Mouse (Mus musculus) erythroblast, embryonic 14.5 days (primary cell): Measurements from ENCODE around the gene Adra2a. TPM values are rescaled to one million over a fixed set of nuclear protein-coding genes. Genes with fewer than 3 reads are reported as not detected.

Source experiments
- H3K27me3 ChIP-seq: 2 replicates; pipeline ENCODE4 v1.6.1; 2012; ENCODE audit warnings: inconsistent platforms; ENCODE audit not compliant: control insufficient read depth
- H3K36me3 ChIP-seq: 2 replicates; pipeline ENCODE4 v1.6.1; 2012; ENCODE audit warnings: mild to moderate bottlenecking, inconsistent platforms; ENCODE audit not compliant: control insufficient read depth
- H3K4me1 ChIP-seq: 2 replicates; pipeline ENCODE4 v1.6.1; 2012; ENCODE audit warnings: inconsistent platforms; ENCODE audit not compliant: control insufficient read depth
- H3K4me3 ChIP-seq: replicated peaks from 2 replicates; pipeline ENCODE3; 2012; ENCODE audit warnings: moderate library complexity, mild to moderate bottlenecking, inconsistent platforms
- H3K9me3 ChIP-seq: 2 replicates; pipeline ENCODE4 v1.6.1; 2012; ENCODE audit warnings: low read length, inconsistent platforms, mixed read lengths; ENCODE audit not compliant: control insufficient read depth
- GATA1 ChIP-seq: IDR thresholded peaks from 2 replicates; pipeline ENCODE4 v1.6.1; 2012; ENCODE audit warnings: low read length, inconsistent platforms, mixed read lengths
- TAL1 ChIP-seq: IDR thresholded peaks from 3 replicates; pipeline ENCODE4 v1.6.1; 2012; ENCODE audit warnings: low read length, inconsistent platforms, mixed read lengths
- polyA plus RNA-seq: library from polyadenylated mRNA; stranded (reverse); fragments of >175 nt; gene quantifications from 2 replicates; pipeline ENCODE4 v1.2.3, GENCODE M21; 2012

The Adra2a gene
- polyA plus RNA-seq, 1 experiment = 0.02 TPM

GRCm38 (mm10) chr19:54044507-54045371, 788 bp downstream of the Adra2a start:
- Histone ChIP-seq H3K4me3 (no peak overlapping the region), H3K27me3 (peaks cover 77% of the 10 kb centered on the region), H3K9me3 (peaks cover 3% of the 10 kb centered on the region; the same call in 1 of the 2 replicates), H3K4me1 (peaks cover 11% of the 10 kb centered on the region), H3K36me3 (no peaks in the 10 kb centered on the region)
- TF ChIP-seq TAL1 (no peak), GATA1 (no peak)

GRCm38 (mm10) chr19:54045412-54045811, 1.5 kb downstream of the Adra2a start:
- Histone ChIP-seq H3K4me1 (peaks cover 11% of the 10 kb centered on the region), H3K36me3 (no peaks in the 10 kb centered on the region), H3K4me3 (no peak overlapping the region), H3K27me3 (peaks cover 82% of the 10 kb centered on the region), H3K9me3 (peaks cover 3% of the 10 kb centered on the region; the same call in 1 of the 2 replicates)
- no peak for TF ChIP-seq GATA1
- TF ChIP-seq TAL1 = no peak

GRCm38 (mm10) chr19:54045931-54046683, 2.2 kb downstream of the Adra2a start:
- Histone ChIP-seq H3K27me3 (peaks cover 88% of the 10 kb centered on the region), H3K9me3 (peaks cover 3% of the 10 kb centered on the region; the same call in 1 of the 2 replicates), H3K4me1 (peaks cover 11% of the 10 kb centered on the region), H3K4me3 (no peak overlapping the region), H3K36me3 (no peaks in the 10 kb centered on the region)
- TF ChIP-seq TAL1 (no peak), GATA1 (no peak)

GRCm38 (mm10) chr19:54046684-54047070, 2.7 kb downstream of the Adra2a start:
- Histone ChIP-seq H3K36me3 (no peaks in the 10 kb centered on the region), H3K4me1 (peaks cover 11% of the 10 kb centered on the region), H3K9me3 (peaks cover 3% of the 10 kb centered on the region; the same call in 1 of the 2 replicates), H3K4me3 (no peak overlapping the region), H3K27me3 (peaks cover 89% of the 10 kb centered on the region)
- no peak for TF ChIP-seq GATA1

GRCm38 (mm10) chr19:54047386-54048050, 3.6 kb downstream of the Adra2a start:
- Histone ChIP-seq H3K9me3 (peaks cover 3% of the 10 kb centered on the region; the same call in 1 of the 2 replicates), H3K4me1 (peaks cover 11% of the 10 kb centered on the region), H3K36me3 (no peaks in the 10 kb centered on the region), H3K27me3 (peaks cover 87% of the 10 kb centered on the region), H3K4me3 (no peak overlapping the region)
- TF ChIP-seq TAL1 (no peak), GATA1 (no peak)

- Histone ChIP-seq H3K4me3 (no peak overlapping the region), H3K4me1 (peaks cover 11% of the 10 kb centered on the region)
Observed at GRCm38 (mm10) chr19:54048161-54048885, 4.4 kb downstream of the Adra2a start.

GRCm38 (mm10) chr19:54051651-54052050, 7.7 kb downstream of the Adra2a start:
- Histone ChIP-seq H3K9me3 (no peaks in the 10 kb centered on the region; the same call in 1 of the 2 replicates), H3K36me3 (no peaks in the 10 kb centered on the region), H3K4me3 (no peak overlapping the region), H3K4me1 (peaks cover 1% of the 10 kb centered on the region), H3K27me3 (peaks cover 53% of the 10 kb centered on the region)
- TF ChIP-seq TAL1 = no peak
- no peak for TF ChIP-seq GATA1

More at GRCm38 (mm10) chr19:54048161-54048885, 4.4 kb downstream of the Adra2a start:
- Histone ChIP-seq H3K36me3 (no peaks in the 10 kb centered on the region), H3K9me3 (peaks cover 3% of the 10 kb centered on the region; the same call in 1 of the 2 replicates), H3K27me3 (peaks cover 84% of the 10 kb centered on the region)
- no peak for TF ChIP-seq TAL1
- no peak for TF ChIP-seq GATA1

- TF ChIP-seq GATA1 (no peak), TAL1 (no peak)
- no peak overlapping the region for H3K4me3 ChIP-seq
- H3K36me3 ChIP-seq = no peaks in the 10 kb centered on the region
- H3K4me1 ChIP-seq = no peaks in the 10 kb centered on the region
- peaks cover 14% of the 10 kb centered on the region for H3K27me3 ChIP-seq
- H3K9me3 ChIP-seq = no peaks in the 10 kb centered on the region
Observed at GRCm38 (mm10) chr19:54055845-54056244, 11.9 kb downstream of the Adra2a start.
